Mouse (Mus musculus) layer of hippocampus, postnatal 10 days (tissue): Measurements from ENCODE around the gene Ttll5. TPM values are rescaled to one million over a fixed set of nuclear protein-coding genes. Genes with fewer than 3 reads are reported as not detected.
A peak's percentile ranks its signal among the peaks of the same experiment; 100 is the strongest.

Source experiments
- DNase-seq, 2 experiments: peaks; one replicate each; pipeline ENCODE4 v3.0.0; 2021; ENCODE audit warnings: low spot score in 2 of 2
- total RNA-seq, 2 experiments: library from RNA; stranded (reverse); gene quantifications; 2 replicates each; pipeline ENCODE4 v1.2.3; 2021

Gene Ttll5
- total RNA-seq, 2 experiments from 2014 or later, result 40.3 to 41.3 TPM

DNA sequence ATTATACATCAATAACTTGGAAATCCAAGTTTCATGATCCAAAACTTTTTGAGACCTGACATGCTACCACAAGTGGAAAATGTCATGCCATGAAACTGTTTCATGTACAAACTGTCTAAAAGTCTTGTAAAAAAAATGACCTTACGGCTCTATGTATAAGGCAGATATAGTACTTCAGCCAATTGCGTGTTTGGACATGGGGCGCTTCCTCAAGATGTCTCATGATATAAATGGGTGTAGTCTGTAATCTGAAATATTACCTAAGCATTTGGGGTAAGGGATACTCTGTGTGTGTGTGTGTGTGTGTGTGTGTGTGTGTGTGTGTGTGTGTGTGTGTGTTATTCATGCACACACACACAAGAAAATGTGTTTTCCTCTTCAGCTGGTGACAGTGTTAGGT is 180.2 kb downstream of the Ttll5 start:
- DNase-seq, result no peak

GRCm38 (mm10) chr12:86007377-86007776 is 182.9 kb downstream of the Ttll5 start:
- DNase-seq, result no peak

- DNase-seq, result no peak
Measured at GRCm38 (mm10) chr12:86010656-86011055, 186.2 kb downstream of the Ttll5 start.

- no peak for DNase-seq
Measured at GRCm38 (mm10) chr12:86012195-86012594, 187.7 kb downstream of the Ttll5 start.

GRCm38 (mm10) chr12:86014174-86014573 is 189.7 kb downstream of the Ttll5 start:
- no peak for DNase-seq

- DNase-seq, result no peak
Measured at GRCm38 (mm10) chr12:86014621-86015020, 190.2 kb downstream of the Ttll5 start.

DNA sequence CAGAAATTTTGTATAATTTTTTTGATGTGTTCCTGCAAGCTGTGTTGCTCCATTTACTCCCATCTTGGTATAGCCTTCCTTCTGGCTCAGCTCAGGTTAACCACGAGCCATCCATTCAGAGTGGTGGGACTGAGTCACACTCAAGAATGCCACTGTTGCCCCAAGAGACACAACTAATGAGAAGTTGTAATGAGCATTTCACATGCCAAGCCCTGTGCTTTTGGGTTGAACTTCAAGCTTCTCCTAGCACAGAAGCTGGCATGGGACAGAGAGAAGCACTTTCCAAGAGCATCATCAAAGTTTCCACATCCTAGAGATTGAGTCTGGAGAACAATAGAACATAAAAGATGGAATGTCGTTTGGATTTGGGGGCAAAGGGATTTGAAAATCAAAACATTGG is 190.7 kb downstream of the Ttll5 start:
- DNase-seq, result no peak

- no peak for DNase-seq
Measured at GRCm38 (mm10) chr12:86017360-86017759, 192.9 kb downstream of the Ttll5 start.

DNA sequence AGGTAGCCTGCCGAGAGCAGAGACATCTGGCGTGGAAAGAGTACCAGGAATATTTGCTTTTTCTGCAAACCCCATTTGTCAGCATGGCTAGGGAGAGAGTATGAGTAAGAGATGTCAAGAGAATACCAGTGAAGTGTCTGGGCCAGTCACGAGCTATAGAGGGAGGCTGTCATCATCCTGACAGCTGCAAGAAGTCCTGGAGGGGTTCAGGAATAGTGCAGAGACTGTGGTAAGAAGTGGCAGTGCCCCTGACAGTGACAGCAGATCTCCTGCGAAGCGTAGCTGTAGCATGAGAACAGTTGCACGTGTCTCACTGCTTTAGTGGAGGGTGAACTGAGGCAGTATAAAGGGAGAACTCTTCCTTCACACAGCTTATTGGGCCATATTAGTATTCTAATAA is 197.1 kb downstream of the Ttll5 start:
- no peak for DNase-seq

- DNase-seq, result no peak
Measured at GRCm38 (mm10) chr12:86022282-86022984, 198.0 kb downstream of the Ttll5 start.

DNA sequence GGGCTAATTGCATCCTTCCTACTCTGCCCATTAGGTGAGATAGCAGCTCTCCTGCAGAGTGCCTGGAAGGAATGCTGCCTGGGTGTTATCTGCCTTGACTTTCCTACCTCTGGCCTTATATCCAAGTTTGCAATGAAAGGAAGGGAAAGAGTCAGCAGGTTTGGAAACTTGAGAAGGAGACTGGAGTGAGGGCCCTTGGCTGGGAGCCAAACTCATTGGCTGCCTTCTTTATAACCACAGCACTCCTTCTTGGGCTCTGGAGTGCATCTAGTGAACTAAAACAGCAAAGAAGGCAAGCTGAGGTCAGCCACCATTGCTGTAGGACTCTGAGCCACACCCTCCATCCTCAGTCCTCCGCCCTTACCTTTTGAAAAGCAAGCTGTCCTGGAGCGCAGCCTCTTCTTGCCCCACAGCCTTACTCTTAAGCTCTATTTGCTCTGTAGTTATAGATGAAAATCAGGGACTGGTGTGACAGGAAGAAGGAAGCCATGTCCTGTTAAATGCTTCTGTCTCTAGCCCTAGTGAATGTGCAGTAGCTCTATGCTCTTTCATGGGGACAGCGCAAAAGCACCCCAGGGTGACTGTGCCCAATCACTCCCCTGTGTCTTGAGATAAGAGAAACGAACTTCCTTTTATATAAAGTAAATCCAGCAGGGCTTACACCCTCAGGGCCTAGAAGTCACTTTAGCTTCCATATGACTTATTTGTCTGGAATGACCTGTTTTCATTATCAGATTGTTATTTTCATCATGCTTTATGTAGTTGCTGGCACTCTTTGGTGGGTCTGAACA is 198.8 kb downstream of the Ttll5 start:
- no peak for DNase-seq

DNA sequence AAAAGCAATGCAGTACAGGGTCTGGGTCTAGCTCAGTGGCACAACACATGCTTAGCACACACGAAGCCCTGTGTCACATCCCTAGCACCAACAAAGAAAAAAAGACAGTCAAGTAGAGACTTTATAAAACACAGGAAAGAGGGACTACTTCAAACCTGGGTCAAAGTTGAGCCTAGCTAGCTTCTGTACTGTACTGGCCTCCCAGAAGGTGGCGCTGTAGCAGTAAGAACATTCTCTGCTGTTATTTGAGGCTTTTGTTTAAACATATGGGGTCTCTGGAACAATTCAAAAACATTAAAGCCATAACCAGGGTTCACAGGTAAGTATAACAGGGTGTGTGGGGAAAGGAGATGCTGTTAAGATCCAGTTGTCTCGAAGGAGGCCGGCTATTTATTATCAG is 200.0 kb downstream of the Ttll5 start:
- peak; percentile 46 to 55 for DNase-seq

DNA sequence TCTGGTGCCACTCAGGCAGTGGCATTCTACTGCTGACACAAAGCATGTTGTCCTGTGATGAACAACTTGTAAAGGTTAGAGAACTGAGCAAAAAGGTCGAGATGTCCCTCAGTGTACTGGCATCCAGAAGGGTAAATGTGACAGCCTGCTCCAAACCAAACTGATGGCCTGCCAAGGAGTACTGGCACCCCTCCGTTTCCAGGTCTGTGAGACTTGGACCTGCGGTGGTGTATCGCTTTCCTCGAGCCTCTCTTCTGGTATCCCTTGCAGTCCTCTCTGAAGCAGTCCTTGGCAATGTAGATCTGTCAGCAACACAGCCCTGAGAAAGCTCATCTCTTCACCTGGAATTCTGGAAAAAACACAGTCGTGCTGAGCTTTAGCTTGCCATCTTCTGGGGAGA is 201.0 kb downstream of the Ttll5 start:
- DNase-seq, result no peak

DNA sequence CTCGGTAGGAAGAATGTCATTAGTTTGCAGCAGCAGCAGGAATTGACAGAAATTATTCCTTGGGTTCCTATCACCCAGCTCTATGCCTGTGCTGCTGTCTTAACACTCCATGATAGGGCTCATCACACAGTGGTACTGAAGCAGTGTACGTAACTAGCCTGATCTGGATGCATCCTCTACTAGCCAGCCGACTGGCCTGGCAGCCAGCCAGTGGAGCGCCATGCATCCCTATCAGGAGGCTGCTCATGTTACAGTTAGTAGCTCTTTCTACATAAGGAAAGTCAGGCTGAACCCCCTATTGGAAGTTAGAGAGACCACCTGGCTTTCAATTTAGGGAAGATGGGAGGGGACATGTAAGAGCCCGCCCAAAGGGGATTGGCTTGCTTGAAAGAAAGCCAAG is 202.5 kb downstream of the Ttll5 start:
- peak in 1 of 2 experiments; percentile 23 for DNase-seq

GRCm38 (mm10) chr12:86027747-86028146 is 203.3 kb downstream of the Ttll5 start:
- no peak for DNase-seq

DNA sequence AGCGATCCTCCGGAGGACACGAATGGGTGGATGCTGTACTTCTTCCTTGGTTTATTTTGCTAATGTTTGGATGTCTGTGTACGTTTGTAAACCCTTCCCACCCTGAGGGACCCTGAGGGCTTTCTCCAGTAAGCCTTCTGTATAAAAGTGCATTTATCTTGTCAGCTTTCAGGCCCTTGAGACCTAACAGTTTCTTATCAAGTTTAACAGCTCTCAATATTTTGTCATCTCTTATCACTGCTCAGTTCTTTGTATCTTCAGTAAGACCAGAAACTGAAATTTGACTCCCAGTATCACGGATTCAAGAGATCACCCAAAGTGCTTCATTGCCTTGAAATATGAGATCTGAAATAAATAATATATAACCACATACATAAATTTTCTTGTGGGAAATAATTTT is 206.5 kb downstream of the Ttll5 start:
- DNase-seq, result no peak

- no peak for DNase-seq
Measured at GRCm38 (mm10) chr12:86035586-86035985, 211.1 kb downstream of the Ttll5 start.

DNA sequence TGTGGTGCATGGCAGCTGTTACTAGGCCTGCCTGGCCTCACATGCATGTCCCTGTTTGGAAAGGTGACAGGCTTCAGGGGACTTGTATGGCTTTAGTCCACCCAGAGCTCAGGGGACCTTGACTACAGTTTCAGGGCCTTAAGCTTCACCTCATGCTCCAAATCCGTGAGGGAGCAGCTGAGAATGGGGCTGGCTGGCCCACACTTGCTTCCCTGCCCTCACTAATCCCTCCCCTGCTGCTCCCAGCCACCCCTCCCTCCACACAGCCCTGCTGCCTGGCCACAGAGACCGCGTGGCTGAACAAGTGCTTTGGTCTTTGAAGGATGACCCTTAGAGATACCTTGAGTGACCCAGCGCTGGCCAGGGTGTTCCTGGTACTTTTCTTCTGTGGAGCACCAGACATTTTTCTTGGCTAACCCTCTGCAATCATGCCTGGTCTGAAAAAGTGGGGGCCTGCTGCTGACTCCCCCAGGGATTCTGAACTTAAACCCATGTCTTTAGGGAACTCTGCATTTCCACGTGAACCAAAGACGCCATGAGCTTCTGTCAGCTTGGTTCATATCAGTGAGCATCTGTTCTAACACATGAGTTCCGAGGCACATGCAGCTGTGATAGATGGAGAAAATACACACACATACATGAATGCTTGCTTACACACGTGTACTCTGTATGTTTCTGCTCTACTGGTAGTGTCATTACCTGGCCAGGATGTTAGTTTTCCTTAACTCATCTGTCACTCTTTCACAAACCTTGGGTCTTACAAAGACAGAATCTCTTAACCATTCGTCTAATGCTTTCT is 212.1 kb downstream of the Ttll5 start:
- no peak for DNase-seq

GRCm38 (mm10) chr12:86037235-86037921 is 212.9 kb downstream of the Ttll5 start:
- no peak for DNase-seq

- DNase-seq, result no peak
Measured at GRCm38 (mm10) chr12:86039078-86039477, 214.6 kb downstream of the Ttll5 start.

DNA sequence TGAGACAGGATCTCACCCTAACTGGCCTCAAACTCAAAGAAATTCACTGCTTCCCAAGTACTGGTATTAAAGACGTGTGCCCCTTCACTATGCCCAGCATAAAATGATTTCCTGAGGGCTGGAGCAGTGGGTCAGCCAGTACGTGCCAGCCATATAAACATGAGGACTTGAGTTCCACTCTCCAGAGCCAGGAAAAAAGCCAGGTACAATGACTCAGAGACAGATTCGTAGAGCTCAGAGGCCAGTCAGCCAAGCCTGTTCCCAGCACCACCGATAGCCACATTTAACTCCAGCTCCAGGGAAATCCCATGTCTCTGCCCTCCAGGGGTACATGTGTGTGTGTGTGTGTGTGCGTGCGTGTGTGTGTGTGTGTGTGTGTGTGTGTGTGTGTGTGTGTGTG is 215.3 kb downstream of the Ttll5 start:
- DNase-seq, result no peak
